Comparison of ENCODE assay signal across 25 mouse cellular contexts in the genomic region with DNA sequence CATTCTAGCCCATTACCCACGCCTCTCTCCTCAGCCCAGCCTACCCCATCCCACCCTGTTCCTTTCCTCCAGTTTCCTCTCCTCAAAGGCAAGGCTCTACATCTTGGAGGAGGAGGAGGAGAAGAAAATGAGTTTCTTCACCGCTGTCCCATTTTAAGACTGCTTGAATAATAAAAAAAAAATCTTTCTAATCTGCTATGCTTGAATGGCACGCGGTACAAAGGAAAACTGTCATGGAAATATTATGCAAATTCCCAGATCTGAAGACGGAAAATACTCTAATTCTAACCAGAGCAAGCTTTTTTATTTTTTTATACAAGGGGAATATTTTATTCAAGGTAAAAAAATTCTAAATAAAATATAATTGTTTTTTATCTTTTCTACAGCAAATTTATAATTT.
"Had no signal": no experiment of that assay in that cellular context is flagged by ENCODE, and none has a peak within 500 bp of the region (broad histone marks: within the 10 kb centered on the region; RNA-seq: fewer than 3 reads in every experiment).

No protein-coding gene starts in this region.

- DNase-seq: gastrocnemius, adult 2 months; gastrocnemius, postnatal 10 days; gastrocnemius, postnatal 25 days; heart, adult 18-20 months; heart, postnatal 14 days; heart, postnatal 36 days; kidney, adult 11 months; kidney, adult 2 months; kidney, adult 9 months; kidney, postnatal 25 days; kidney, postnatal 4 days; liver had no signal

- H3K9ac ChIP-seq: heart, embryonic 13.5 days; heart, embryonic 15.5 days; hindbrain, embryonic 13.5 days; hindbrain, embryonic 15.5 days; kidney, embryonic 15.5 days; limb, embryonic 12.5 days had no signal

- H3K4me2 ChIP-seq: heart, embryonic 13.5 days; heart, embryonic 15.5 days; hindbrain, embryonic 13.5 days; hindbrain, embryonic 15.5 days; kidney, embryonic 15.5 days; limb, embryonic 12.5 days had no signal

- H3K4me3 ChIP-seq: gastrocnemius, adult 2 months; heart, embryonic 10.5 days; heart, embryonic 13.5 days; heart, embryonic 15.5 days; hindbrain, embryonic 13.5 days; hindbrain, embryonic 15.5 days; kidney, embryonic 15.5 days; layer of hippocampus, adult 2 months; left cerebral cortex, adult 2 months; limb, embryonic 10.5 days; limb, embryonic 12.5 days had no signal

- H3K4me1 ChIP-seq: hindbrain, embryonic 13.5 days; hindbrain, embryonic 15.5 days had no signal

- ATAC-seq: hindbrain, postnatal 0 days; intestine, embryonic 16.5 days had no signal

- H3K9me3 ChIP-seq: heart, embryonic 10.5 days; heart, embryonic 13.5 days; heart, embryonic 15.5 days; hindbrain, embryonic 13.5 days; hindbrain, embryonic 15.5 days; kidney, embryonic 15.5 days; limb, embryonic 10.5 days; limb, embryonic 12.5 days had no signal

- H3K27me3 ChIP-seq: heart, embryonic 13.5 days; heart, embryonic 15.5 days; hindbrain, embryonic 13.5 days; hindbrain, embryonic 15.5 days; kidney, embryonic 15.5 days; limb, embryonic 12.5 days had no signal

- H3K27ac ChIP-seq: heart, embryonic 10.5 days; heart, embryonic 13.5 days; heart, embryonic 15.5 days; hindbrain, embryonic 13.5 days; hindbrain, embryonic 15.5 days; hindbrain, postnatal 0 days; kidney, postnatal 0 days; layer of hippocampus, adult 2 months; left cerebral cortex, adult 2 months; limb, embryonic 12.5 days had no signal
